Mouse (Mus musculus): Measurements from ENCODE around the gene Fam111a. TPM values are rescaled to one million over a fixed set of nuclear protein-coding genes. Genes with fewer than 3 reads are reported as not detected.

Fam111a gene
- polyA plus RNA-seq, 1 experiment from 2014 or later = 28.9 TPM

DNA sequence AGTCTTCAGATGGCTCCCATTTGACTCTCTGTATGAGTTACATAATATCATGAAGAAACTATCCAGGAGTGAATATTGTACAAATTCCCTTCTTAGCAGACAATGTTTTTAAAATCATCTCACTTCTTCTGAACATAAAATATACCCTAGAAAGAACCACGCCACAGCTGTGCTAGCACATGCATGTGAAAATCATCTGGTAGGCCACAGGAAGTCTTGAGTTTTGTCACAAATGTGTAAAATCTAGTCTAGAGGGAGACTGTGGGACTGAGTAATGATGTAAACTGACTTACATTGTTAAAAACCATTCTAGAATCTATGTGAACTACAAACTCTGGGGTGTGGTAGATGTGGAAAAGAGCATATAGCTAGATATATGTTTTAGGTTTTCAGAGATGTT lies 26.1 kb downstream of the Fam111a start:
- Histone ChIP-seq H3K27ac (replicated peaks; ENCODE audit: low read depth, low read length) (no peak overlapping the region), H3K36me3 (ENCODE audit: control insufficient read depth, insufficient read depth, low read length) (no peaks in the 10 kb centered on the region), H3K4me1 (ENCODE audit: control insufficient read depth, insufficient read depth, low read length) (peaks cover 5% of the 10 kb centered on the region), H3K4me3 (ENCODE audit: low read depth, low read length) (no peak overlapping the region), H3K27me3 (replicated peaks; ENCODE audit: control insufficient read depth, insufficient read depth, low read length) (no peaks in the 10 kb centered on the region), H3K9ac (ENCODE audit: low read depth, low read length) (no peak overlapping the region), H3K9me3 (ENCODE audit: control insufficient read depth, low read length) (no peaks in the 10 kb centered on the region), H3K4me2 (ENCODE audit: low read depth, low read length) (no peak overlapping the region)
- no peak for DNase-seq (ENCODE audit: low spot score)
- 74% methylated on average over 1 of the region's 1 CpGs for WGBS
- no peak for ATAC-seq (ENCODE audit: low read depth)

DNA sequence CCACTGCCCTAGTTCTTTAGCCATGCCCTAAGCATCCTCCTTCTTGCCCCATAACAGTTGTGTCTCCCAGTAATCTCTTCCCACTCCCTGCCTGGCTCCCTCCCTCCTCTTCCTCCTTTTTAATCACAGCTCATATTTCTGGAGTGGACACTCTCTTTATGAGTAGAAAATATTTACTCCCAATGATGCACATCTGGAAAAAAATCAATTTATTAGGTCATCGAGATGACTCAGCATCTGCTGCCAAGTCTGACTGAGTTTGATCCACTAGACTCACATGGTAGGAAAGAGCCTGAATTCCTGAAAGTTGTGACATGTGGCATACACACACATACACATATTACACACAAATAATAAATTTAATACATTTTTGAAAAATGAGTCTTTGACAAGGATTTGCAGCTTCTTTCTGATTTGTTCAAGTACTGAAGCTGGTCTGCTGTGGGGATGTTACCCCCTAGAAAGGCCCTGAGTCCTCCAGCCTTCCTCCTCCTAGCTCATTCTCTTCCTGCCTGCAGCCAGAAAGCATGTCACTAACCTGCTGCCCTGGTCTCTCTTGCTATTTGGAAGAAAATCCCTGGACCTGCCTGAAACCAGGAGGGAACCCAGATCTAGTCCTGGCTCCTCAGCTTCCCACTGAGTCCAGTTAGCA lies 27.2 kb downstream of the Fam111a start:
- H3K9me3 ChIP-seq (ENCODE audit: control insufficient read depth, low read length) = no peaks in the 10 kb centered on the region
- H3K36me3 ChIP-seq (ENCODE audit: control insufficient read depth, insufficient read depth, low read length) = 0 out of 2 replicates have a peak, but pooled peaks cover 3% of the 10 kb centered on the region
- H3K4me1 ChIP-seq (ENCODE audit: control insufficient read depth, insufficient read depth, low read length) = peaks cover 5% of the 10 kb centered on the region
- no peak for DNase-seq (ENCODE audit: low spot score)
- no peaks in the 10 kb centered on the region for H3K27me3 ChIP-seq (replicated peaks; ENCODE audit: control insufficient read depth, insufficient read depth, low read length)
- 79% methylated on average over 1 of the region's 1 CpGs for WGBS
- ATAC-seq (ENCODE audit: low read depth) = 0 out of 2 replicates have a peak, but pooled peaks have one; percentile 7
- H3K4me2 ChIP-seq (ENCODE audit: low read depth, low read length) = peak overlapping the region; percentile 66
- H3K27ac ChIP-seq (replicated peaks; ENCODE audit: low read depth, low read length) = peak overlapping the region; percentile 66; the same call in 1 of the 2 replicates
- H3K4me3 ChIP-seq (ENCODE audit: low read depth, low read length) = peak overlapping the region; percentile 39
- H3K9ac ChIP-seq (ENCODE audit: low read depth, low read length) = no peak overlapping the region

DNA sequence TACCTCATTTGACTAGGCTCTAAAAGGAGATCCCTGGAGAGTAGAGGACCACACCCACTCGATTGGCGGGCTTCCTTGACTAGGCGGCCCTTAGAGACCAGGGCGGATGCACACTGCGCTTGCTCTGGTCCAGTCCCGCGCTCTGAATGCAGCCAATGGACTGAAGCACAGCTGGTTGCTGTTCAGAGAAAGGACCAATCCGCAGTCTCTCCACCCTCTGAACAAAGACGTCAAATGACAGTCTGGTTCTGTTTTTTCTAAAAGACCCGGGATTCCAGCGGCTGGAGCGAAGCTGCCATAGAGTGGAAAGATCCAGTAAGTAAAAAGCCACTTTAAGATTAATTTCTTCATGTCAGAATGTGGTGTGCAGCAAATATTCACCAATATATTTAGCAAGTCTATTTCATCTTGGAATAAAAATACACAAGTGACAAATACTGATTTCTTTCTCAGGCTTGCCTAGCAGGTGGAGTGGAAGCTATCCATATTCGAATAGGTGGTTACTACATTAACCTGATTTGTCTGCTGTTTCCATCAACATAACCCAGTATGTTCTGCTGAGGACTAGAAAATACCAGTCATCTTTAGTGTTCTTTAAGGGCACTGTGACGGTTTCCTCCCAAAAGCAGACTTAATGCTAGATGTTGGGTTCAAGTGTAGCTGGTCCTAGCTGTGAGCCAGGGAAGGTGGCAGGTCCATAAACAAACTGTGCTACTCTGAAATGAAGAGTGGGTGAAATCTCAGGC lies 27.9 kb downstream of the Fam111a start:
- no peaks in the 10 kb centered on the region for H3K9me3 ChIP-seq (ENCODE audit: control insufficient read depth, low read length)
- peak overlapping the region; percentile 50 for H3K9ac ChIP-seq (ENCODE audit: low read depth, low read length)
- H3K4me3 ChIP-seq (ENCODE audit: low read depth, low read length) = peak overlapping the region; percentile 39
- ATAC-seq (ENCODE audit: low read depth) (peak; percentile 100), DNase-seq (ENCODE audit: low spot score) (peak; percentile 96)
- 0 out of 2 replicates have a peak, but pooled peaks cover 6% of the 10 kb centered on the region for H3K36me3 ChIP-seq (ENCODE audit: control insufficient read depth, insufficient read depth, low read length)
- peaks cover 5% of the 10 kb centered on the region for H3K4me1 ChIP-seq (ENCODE audit: control insufficient read depth, insufficient read depth, low read length)
- H3K27ac ChIP-seq (replicated peaks; ENCODE audit: low read depth, low read length) = peak overlapping the region; percentile 73
- peak overlapping the region; percentile 66 for H3K4me2 ChIP-seq (ENCODE audit: low read depth, low read length)
- 4% methylated on average over 14 of the region's 14 CpGs for WGBS
- no peaks in the 10 kb centered on the region for H3K27me3 ChIP-seq (replicated peaks; ENCODE audit: control insufficient read depth, insufficient read depth, low read length)

DNA sequence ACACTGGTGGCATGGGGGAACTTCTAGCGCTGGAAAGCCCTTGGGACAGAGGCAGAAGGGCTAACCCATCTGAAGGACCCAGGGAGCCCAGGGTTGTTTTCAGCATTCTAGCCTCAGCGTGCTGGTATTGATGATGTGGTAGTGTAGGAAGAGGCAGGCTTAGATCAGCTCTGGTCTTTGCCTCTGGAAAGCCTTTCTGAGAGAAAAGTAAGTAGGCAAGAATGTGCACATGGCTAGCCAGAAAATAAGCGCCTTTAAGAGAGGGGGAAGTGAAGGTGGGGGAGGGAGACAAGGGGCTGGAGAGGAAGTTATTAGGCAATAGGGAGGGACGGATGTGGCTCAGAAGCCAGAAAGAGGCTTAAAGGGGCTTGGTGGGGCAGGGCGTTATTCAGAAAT lies 28.5 kb downstream of the Fam111a start:
- peaks cover 5% of the 10 kb centered on the region for H3K4me1 ChIP-seq (ENCODE audit: control insufficient read depth, insufficient read depth, low read length)
- peak overlapping the region; percentile 50 for H3K9ac ChIP-seq (ENCODE audit: low read depth, low read length)
- no peaks in the 10 kb centered on the region for H3K27me3 ChIP-seq (replicated peaks; ENCODE audit: control insufficient read depth, insufficient read depth, low read length)
- ATAC-seq (ENCODE audit: low read depth) (no peak), DNase-seq (ENCODE audit: low spot score) (peak; percentile 50)
- peak overlapping the region; percentile 39 for H3K4me3 ChIP-seq (ENCODE audit: low read depth, low read length)
- 11% methylated on average over 5 of the region's 5 CpGs for whole genome bisulfite sequencing
- peak overlapping the region; percentile 66 for H3K4me2 ChIP-seq (ENCODE audit: low read depth, low read length)
- H3K27ac ChIP-seq (replicated peaks; ENCODE audit: low read depth, low read length) = peak overlapping the region; percentile 73
- H3K9me3 ChIP-seq (ENCODE audit: control insufficient read depth, low read length) = no peaks in the 10 kb centered on the region
- H3K36me3 ChIP-seq (ENCODE audit: control insufficient read depth, insufficient read depth, low read length) = peaks cover 11% of the 10 kb centered on the region; the same call in 1 of the 2 replicates

DNA sequence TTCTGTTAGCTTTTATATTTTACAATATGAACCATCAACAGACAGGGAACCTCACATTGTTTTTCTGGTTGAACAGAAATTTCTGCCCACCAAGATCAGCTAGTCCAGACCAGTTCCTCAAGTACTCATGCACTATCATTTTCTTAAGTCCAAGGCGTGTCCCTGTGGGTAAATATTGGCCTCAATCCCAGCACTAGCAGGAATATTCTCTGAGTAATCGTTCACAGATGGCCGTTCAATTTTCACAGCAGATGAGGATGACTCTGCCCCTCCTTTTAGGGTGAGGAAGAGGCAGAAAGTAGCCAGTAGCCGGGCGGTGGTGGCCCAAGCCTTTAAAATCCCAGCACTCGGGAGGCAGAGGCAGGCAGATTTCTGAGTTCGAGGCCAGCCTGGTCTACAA lies 29.6 kb downstream of the Fam111a start:
- Histone ChIP-seq H3K27ac (replicated peaks; ENCODE audit: low read depth, low read length) (peak overlapping the region; percentile 19), H3K9ac (ENCODE audit: low read depth, low read length) (no peak overlapping the region), H3K27me3 (replicated peaks; ENCODE audit: control insufficient read depth, insufficient read depth, low read length) (no peaks in the 10 kb centered on the region), H3K9me3 (ENCODE audit: control insufficient read depth, low read length) (no peaks in the 10 kb centered on the region), H3K4me1 (ENCODE audit: control insufficient read depth, insufficient read depth, low read length) (peaks cover 5% of the 10 kb centered on the region), H3K4me2 (ENCODE audit: low read depth, low read length) (peak overlapping the region; percentile 66), H3K4me3 (ENCODE audit: low read depth, low read length) (no peak overlapping the region), H3K36me3 (ENCODE audit: control insufficient read depth, insufficient read depth, low read length) (peaks cover 16% of the 10 kb centered on the region; the same call in 1 of the 2 replicates)
- 55% methylated on average over 7 of the region's 7 CpGs for WGBS
- peak; percentile 83 for DNase-seq (ENCODE audit: low spot score)
- ATAC-seq (ENCODE audit: low read depth) = no peak

DNA sequence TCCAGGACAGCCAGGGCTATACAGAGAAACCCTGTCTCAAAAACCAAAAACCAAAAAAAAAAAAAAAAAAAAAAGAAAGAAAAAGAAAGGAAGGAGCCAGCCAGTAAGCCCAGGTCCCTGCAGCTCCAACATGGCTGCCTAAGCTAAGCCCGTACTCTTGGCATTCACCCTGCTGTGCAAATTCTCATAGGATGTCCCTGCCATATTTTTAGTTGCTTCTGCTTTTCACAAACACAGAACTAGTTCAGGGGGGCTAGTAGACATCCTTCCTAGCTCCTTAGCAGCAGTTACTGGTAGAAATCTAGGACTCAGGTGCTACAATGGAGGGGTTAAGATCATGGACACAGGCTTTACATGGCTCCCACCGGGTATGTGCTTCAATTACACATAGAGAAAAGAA lies 30.0 kb downstream of the Fam111a start:
- Histone ChIP-seq H3K27ac (replicated peaks; ENCODE audit: low read depth, low read length) (no peak overlapping the region), H3K9ac (ENCODE audit: low read depth, low read length) (no peak overlapping the region), H3K36me3 (ENCODE audit: control insufficient read depth, insufficient read depth, low read length) (peaks cover 16% of the 10 kb centered on the region; the same call in 1 of the 2 replicates), H3K4me1 (ENCODE audit: control insufficient read depth, insufficient read depth, low read length) (peaks cover 5% of the 10 kb centered on the region), H3K27me3 (replicated peaks; ENCODE audit: control insufficient read depth, insufficient read depth, low read length) (no peaks in the 10 kb centered on the region), H3K4me2 (ENCODE audit: low read depth, low read length) (no peak overlapping the region), H3K9me3 (ENCODE audit: control insufficient read depth, low read length) (no peaks in the 10 kb centered on the region), H3K4me3 (ENCODE audit: low read depth, low read length) (no peak overlapping the region)
- 86% methylated on average over 2 of the region's 2 CpGs for WGBS
- DNase-seq (ENCODE audit: low spot score) (no peak), ATAC-seq (ENCODE audit: low read depth) (no peak)

DNA sequence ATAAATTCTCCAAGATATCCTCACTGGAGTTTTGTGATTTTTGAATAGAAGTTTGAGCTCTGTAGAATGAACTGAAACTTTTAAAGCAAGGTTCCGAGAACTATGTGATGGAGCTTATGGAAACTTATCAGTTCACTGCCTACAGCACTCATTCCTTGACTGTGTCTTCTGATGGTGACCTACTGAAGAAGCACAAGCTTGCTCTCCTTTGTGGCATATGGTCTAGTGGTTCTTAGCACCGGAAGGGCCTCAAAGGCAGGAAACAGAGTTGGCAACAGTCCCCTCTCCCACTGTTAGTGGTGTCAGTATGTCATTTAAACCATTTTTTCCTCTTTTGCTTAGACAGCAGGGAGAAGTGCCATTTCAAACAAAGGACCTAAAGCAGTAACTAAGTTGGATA lies 31.1 kb downstream of the Fam111a start:
- Histone ChIP-seq H3K4me2 (ENCODE audit: low read depth, low read length) (no peak overlapping the region), H3K27me3 (replicated peaks; ENCODE audit: control insufficient read depth, insufficient read depth, low read length) (no peaks in the 10 kb centered on the region), H3K27ac (replicated peaks; ENCODE audit: low read depth, low read length) (no peak overlapping the region), H3K4me3 (ENCODE audit: low read depth, low read length) (no peak overlapping the region), H3K9ac (ENCODE audit: low read depth, low read length) (no peak overlapping the region), H3K4me1 (ENCODE audit: control insufficient read depth, insufficient read depth, low read length) (peaks cover 5% of the 10 kb centered on the region), H3K36me3 (ENCODE audit: control insufficient read depth, insufficient read depth, low read length) (peaks cover 16% of the 10 kb centered on the region; the same call in 1 of the 2 replicates), H3K9me3 (ENCODE audit: control insufficient read depth, low read length) (no peaks in the 10 kb centered on the region)
- no peak for DNase-seq (ENCODE audit: low spot score)
- ATAC-seq (ENCODE audit: low read depth) = no peak
- WGBS = 90% methylated on average over 2 of the region's 2 CpGs

DNA sequence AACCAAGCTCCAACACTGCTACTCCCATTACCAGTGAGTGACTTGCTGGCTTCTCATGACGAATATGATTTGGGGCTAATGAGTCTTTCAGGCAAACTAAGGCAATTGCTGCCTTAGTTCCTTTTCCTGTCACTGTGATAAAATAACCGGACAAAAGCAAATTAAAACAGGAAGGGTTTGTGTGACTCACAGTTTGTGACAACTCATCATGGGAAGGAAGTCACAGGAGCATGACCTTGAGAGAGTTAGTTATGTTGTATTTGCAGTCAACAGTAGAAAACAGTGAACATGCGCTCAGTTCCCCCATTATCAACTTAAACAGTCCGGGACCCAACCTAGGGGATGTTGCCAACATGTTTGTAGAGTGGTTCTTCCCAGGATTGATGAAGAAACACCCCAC lies 39.8 kb downstream of the Fam111a start:
- no peak for ATAC-seq (ENCODE audit: low read depth)
- 77% methylated on average over 4 of the region's 4 CpGs for WGBS
- Histone ChIP-seq H3K9ac (ENCODE audit: low read depth, low read length) (no peak overlapping the region), H3K27ac (replicated peaks; ENCODE audit: low read depth, low read length) (no peak overlapping the region), H3K4me2 (ENCODE audit: low read depth, low read length) (no peak overlapping the region), H3K36me3 (ENCODE audit: control insufficient read depth, insufficient read depth, low read length) (peaks cover 3% of the 10 kb centered on the region; the same call in 1 of the 2 replicates), H3K4me3 (ENCODE audit: low read depth, low read length) (no peak overlapping the region), H3K4me1 (ENCODE audit: control insufficient read depth, insufficient read depth, low read length) (no peaks in the 10 kb centered on the region), H3K27me3 (replicated peaks; ENCODE audit: control insufficient read depth, insufficient read depth, low read length) (no peaks in the 10 kb centered on the region), H3K9me3 (ENCODE audit: control insufficient read depth, low read length) (no peaks in the 10 kb centered on the region)
- no peak for DNase-seq (ENCODE audit: low spot score)

All from embryonic facial prominence, embryonic 14.5 days (tissue).